Mouse (Mus musculus): ENCODE measurements around the gene Prr12. TPM values are rescaled to one million over a fixed set of nuclear protein-coding genes. Genes with fewer than 3 reads are reported as not detected.
A peak's percentile ranks its signal among the peaks of the same experiment; 100 is the strongest.
"Not testable (repeated sequence)": the region's sequence is repeated elsewhere in the genome, so short reads cannot be mapped to it uniquely, and the experiment has no call there.

Prr12 gene
- total and polyA plus RNA-seq, 2 experiments from 2014 or later, result 3.8 to 12.5 TPM

- Histone ChIP-seq H3K4me2 (ENCODE audit: low read depth, low read length) (no peak overlapping the region), H3K27me3 (ENCODE audit: control insufficient read depth, insufficient read depth, low read length) (no peaks in the 10 kb centered on the region), H3K4me1 (ENCODE audit: control insufficient read depth, insufficient read depth) (0 out of 2 replicates have a peak, but pooled peaks cover 7% of the 10 kb centered on the region), H3K4me3 (ENCODE audit: low read depth, low read length) (no peak overlapping the region), H3K36me3 (replicated peaks; ENCODE audit: control insufficient read depth, insufficient read depth, low read length) (peaks cover 48% of the 10 kb centered on the region), H3K9ac (replicated peaks; ENCODE audit: low read depth, low read length) (no peak overlapping the region), H3K9me3 (replicated peaks; ENCODE audit: control insufficient read depth, low read length) (no peaks in the 10 kb centered on the region), H3K27ac (ENCODE audit: low read depth) (peak overlapping the region; percentile 25; the same call in 1 of the 2 replicates)
- no peak for DNase-seq (ENCODE audit: low spot score)
- TF ChIP-seq CTCF (IDR thresholded peaks at IDR 0.05; ENCODE audit: low read depth) (no peak), EP300 (IDR thresholded peaks at IDR 0.05; ENCODE audit: low read depth) (no peak)
- no peak for ATAC-seq (ENCODE audit: insufficient read depth, low read depth)
- 70% methylated on average over 8 of the region's 8 CpGs for WGBS
Observed at GRCm38 (mm10) chr7:45025601-45026220, 27.0 kb downstream of the Prr12 start.

GRCm38 (mm10) chr7:45024281-45025248 lies 28.1 kb downstream of the Prr12 start:
- TF ChIP-seq CTCF (IDR thresholded peaks at IDR 0.05; ENCODE audit: low read depth) (no peak), EP300 (IDR thresholded peaks at IDR 0.05; ENCODE audit: low read depth) (no peak)
- ATAC-seq (ENCODE audit: insufficient read depth, low read depth) (no peak), DNase-seq (ENCODE audit: low spot score) (no peak)
- no peak overlapping the region for H3K4me3 ChIP-seq (ENCODE audit: low read depth, low read length)
- no peaks in the 10 kb centered on the region for H3K9me3 ChIP-seq (replicated peaks; ENCODE audit: control insufficient read depth, low read length)
- H3K4me1 ChIP-seq (ENCODE audit: control insufficient read depth, insufficient read depth), result 0 out of 2 replicates have a peak, but pooled peaks cover 7% of the 10 kb centered on the region
- H3K4me2 ChIP-seq (ENCODE audit: low read depth, low read length), result no peak overlapping the region
- no peaks in the 10 kb centered on the region for H3K27me3 ChIP-seq (ENCODE audit: control insufficient read depth, insufficient read depth, low read length)
- WGBS, result 81% methylated on average over 15 of the region's 15 CpGs
- H3K27ac ChIP-seq (ENCODE audit: low read depth), result peak overlapping the region; percentile 25; the same call in 1 of the 2 replicates
- H3K36me3 ChIP-seq (replicated peaks; ENCODE audit: control insufficient read depth, insufficient read depth, low read length), result peaks cover 43% of the 10 kb centered on the region
- H3K9ac ChIP-seq (replicated peaks; ENCODE audit: low read depth, low read length), result no peak overlapping the region

- 73% methylated on average over 5 of the region's 5 CpGs for WGBS
- not testable (repeated sequence) for H3K9me3 ChIP-seq (replicated peaks; ENCODE audit: control insufficient read depth, low read length); H3K4me1 ChIP-seq (ENCODE audit: control insufficient read depth, insufficient read depth); H3K27ac ChIP-seq (ENCODE audit: low read depth); H3K4me3 ChIP-seq (ENCODE audit: low read depth, low read length); H3K4me2 ChIP-seq (ENCODE audit: low read depth, low read length); H3K9ac ChIP-seq (replicated peaks; ENCODE audit: low read depth, low read length); DNase-seq (ENCODE audit: low spot score); H3K27me3 ChIP-seq (ENCODE audit: control insufficient read depth, insufficient read depth, low read length); ATAC-seq (ENCODE audit: insufficient read depth, low read depth)
- TF ChIP-seq CTCF (IDR thresholded peaks at IDR 0.05; ENCODE audit: low read depth), result peak; percentile 42
- H3K36me3 ChIP-seq (replicated peaks; ENCODE audit: control insufficient read depth, insufficient read depth, low read length), result peaks cover 36% of the 10 kb centered on the region
Observed at GRCm38 (mm10) chr7:45023711-45024110, 29.0 kb downstream of the Prr12 start.

GRCm38 (mm10) chr7:45020225-45020624 lies 32.5 kb downstream of the Prr12 start:
- Histone ChIP-seq H3K36me3 (replicated peaks; ENCODE audit: control insufficient read depth, insufficient read depth, low read length) (peaks cover 16% of the 10 kb centered on the region), H3K4me2 (ENCODE audit: low read depth, low read length) (no peak overlapping the region), H3K9me3 (replicated peaks; ENCODE audit: control insufficient read depth, low read length) (no peaks in the 10 kb centered on the region), H3K27ac (ENCODE audit: low read depth) (0 out of 2 replicates have a peak overlapping the region, but pooled peaks have one; percentile 100), H3K9ac (replicated peaks; ENCODE audit: low read depth, low read length) (no peak overlapping the region), H3K27me3 (ENCODE audit: control insufficient read depth, insufficient read depth, low read length) (no peaks in the 10 kb centered on the region), H3K4me3 (ENCODE audit: low read depth, low read length) (no peak overlapping the region), H3K4me1 (ENCODE audit: control insufficient read depth, insufficient read depth) (no peaks in the 10 kb centered on the region)
- TF ChIP-seq EP300 (IDR thresholded peaks at IDR 0.05; ENCODE audit: low read depth), result no peak
- no peak for TF ChIP-seq CTCF (IDR thresholded peaks at IDR 0.05; ENCODE audit: low read depth)
- no peak for ATAC-seq (ENCODE audit: insufficient read depth, low read depth)
- 72% methylated on average over 9 of the region's 9 CpGs for WGBS
- no peak for DNase-seq (ENCODE audit: low spot score)

- 26% methylated on average over 8 of the region's 8 CpGs for WGBS
- peaks cover 16% of the 10 kb centered on the region for H3K36me3 ChIP-seq (replicated peaks; ENCODE audit: control insufficient read depth, insufficient read depth, low read length)
- no peaks in the 10 kb centered on the region for H3K27me3 ChIP-seq (ENCODE audit: control insufficient read depth, insufficient read depth, low read length)
- TF ChIP-seq CTCF (IDR thresholded peaks at IDR 0.05; ENCODE audit: low read depth) (no peak), EP300 (IDR thresholded peaks at IDR 0.05; ENCODE audit: low read depth) (no peak)
- ATAC-seq (ENCODE audit: insufficient read depth, low read depth) (no peak), DNase-seq (ENCODE audit: low spot score) (peak; percentile 79)
- H3K4me1 ChIP-seq (ENCODE audit: control insufficient read depth, insufficient read depth), result peaks cover 9% of the 10 kb centered on the region
- H3K4me2 ChIP-seq (ENCODE audit: low read depth, low read length), result peak overlapping the region; percentile 85
- no peaks in the 10 kb centered on the region for H3K9me3 ChIP-seq (replicated peaks; ENCODE audit: control insufficient read depth, low read length)
- H3K4me3 ChIP-seq (ENCODE audit: low read depth, low read length), result peak overlapping the region; percentile 95
- H3K9ac ChIP-seq (replicated peaks; ENCODE audit: low read depth, low read length), result peak overlapping the region; percentile 84
- peak overlapping the region; percentile 100 for H3K27ac ChIP-seq (ENCODE audit: low read depth)
Observed at GRCm38 (mm10) chr7:45019031-45019571, 33.6 kb downstream of the Prr12 start.

All from heart, postnatal 0 days (tissue).